Mouse (Mus musculus): Measurements from ENCODE around the gene Espn.
A peak's percentile ranks its signal among the peaks of the same experiment; 100 is the strongest.

The Espn gene

GRCm38 (mm10) chr4:152151966-152152544 lies at the start of gene Espn:
Gene Espn (minus strand): TSS chr4:152152371.
- DNase-seq, result peak; percentile 57

GRCm38 (mm10) chr4:152201492-152201891 lies 49.3 kb upstream of the Espn start:
- DNase-seq, result no peak

- DNase-seq, result no peak
Measured at GRCm38 (mm10) chr4:152199617-152200016, 47.4 kb upstream of the Espn start.

- no peak for DNase-seq
Measured at GRCm38 (mm10) chr4:152197545-152197944, 45.4 kb upstream of the Espn start.

GRCm38 (mm10) chr4:152196276-152196675 lies 44.1 kb upstream of the Espn start:
- no peak for DNase-seq

- DNase-seq, result no peak
Measured at GRCm38 (mm10) chr4:152194476-152195175, 42.5 kb upstream of the Espn start.

GRCm38 (mm10) chr4:152192569-152192968 lies 40.4 kb upstream of the Espn start:
- no peak for DNase-seq

GRCm38 (mm10) chr4:152190701-152191100 lies 38.5 kb upstream of the Espn start:
- DNase-seq, result no peak

GRCm38 (mm10) chr4:152190096-152190653 lies 38.0 kb upstream of the Espn start:
- DNase-seq, result no peak

GRCm38 (mm10) chr4:152189691-152190090 lies 37.5 kb upstream of the Espn start:
- no peak for DNase-seq

- no peak for DNase-seq
Measured at GRCm38 (mm10) chr4:152189071-152189470, 36.9 kb upstream of the Espn start.

GRCm38 (mm10) chr4:152188651-152189050 lies 36.5 kb upstream of the Espn start:
- DNase-seq, result no peak

GRCm38 (mm10) chr4:152187142-152187541 lies 35.0 kb upstream of the Espn start:
- no peak for DNase-seq

GRCm38 (mm10) chr4:152186205-152187082 lies 34.3 kb upstream of the Espn start:
- no peak for DNase-seq

- peak; percentile 41 for DNase-seq
Measured at GRCm38 (mm10) chr4:152185510-152186204, 33.5 kb upstream of the Espn start.

- no peak for DNase-seq
Measured at GRCm38 (mm10) chr4:152185137-152185509, 33.0 kb upstream of the Espn start.

- DNase-seq, result peak; percentile 54
Measured at GRCm38 (mm10) chr4:152184353-152185035, 32.3 kb upstream of the Espn start.

GRCm38 (mm10) chr4:152182205-152182604 lies 30.0 kb upstream of the Espn start:
- no peak for DNase-seq

GRCm38 (mm10) chr4:152179946-152180660 lies 27.9 kb upstream of the Espn start:
- no peak for DNase-seq

GRCm38 (mm10) chr4:152178916-152179705 lies 26.9 kb upstream of the Espn start:
- peak; percentile 61 for DNase-seq

Measured in thymus, postnatal 25 days (tissue).